Mouse (Mus musculus) spleen, postnatal 4 days (tissue): ENCODE data around the gene Oxct1.

Source experiments
- DNase-seq, 2 experiments: peaks; one replicate each; pipeline ENCODE4 v3.0.0; 2022; ENCODE audit warnings: low spot score in 2 of 2

Gene Oxct1

GRCm38 (mm10) chr15:4028960-4029359 lies 2.8 kb downstream of the Oxct1 start:
- DNase-seq = no peak

- no peak for DNase-seq
Measured at GRCm38 (mm10) chr15:4033168-4034004, 7.2 kb downstream of the Oxct1 start.

GRCm38 (mm10) chr15:4042423-4042822 lies 16.2 kb downstream of the Oxct1 start:
- DNase-seq = no peak

- no peak for DNase-seq
Measured at GRCm38 (mm10) chr15:4043032-4043471, 16.9 kb downstream of the Oxct1 start.

- DNase-seq = no peak
Measured at GRCm38 (mm10) chr15:4056627-4057026, 30.4 kb downstream of the Oxct1 start.

- DNase-seq = no peak
Measured at GRCm38 (mm10) chr15:4063574-4063973, 37.4 kb downstream of the Oxct1 start.

GRCm38 (mm10) chr15:4064013-4064412 lies 37.8 kb downstream of the Oxct1 start:
- no peak for DNase-seq

GRCm38 (mm10) chr15:4064694-4065093 lies 38.5 kb downstream of the Oxct1 start:
- DNase-seq = no peak

- no peak for DNase-seq
Measured at GRCm38 (mm10) chr15:4067273-4067990, 41.2 kb downstream of the Oxct1 start.

GRCm38 (mm10) chr15:4077978-4078377 lies 51.8 kb downstream of the Oxct1 start:
- no peak for DNase-seq

GRCm38 (mm10) chr15:4078785-4079184 lies 52.6 kb downstream of the Oxct1 start:
- no peak for DNase-seq

- DNase-seq = no peak
Measured at GRCm38 (mm10) chr15:4079425-4080189, 53.4 kb downstream of the Oxct1 start.

- DNase-seq = no peak
Measured at GRCm38 (mm10) chr15:4085600-4086384, 59.6 kb downstream of the Oxct1 start.

- DNase-seq = no peak
Measured at GRCm38 (mm10) chr15:4087446-4087845, 61.3 kb downstream of the Oxct1 start.

GRCm38 (mm10) chr15:4087914-4088313 lies 61.7 kb downstream of the Oxct1 start:
- DNase-seq = no peak

GRCm38 (mm10) chr15:4090601-4091000 lies 64.4 kb downstream of the Oxct1 start:
- DNase-seq = no peak

GRCm38 (mm10) chr15:4092586-4092985 lies 66.4 kb downstream of the Oxct1 start:
- no peak for DNase-seq

- no peak for DNase-seq
Measured at GRCm38 (mm10) chr15:4100341-4100921, 74.2 kb downstream of the Oxct1 start.

GRCm38 (mm10) chr15:4101025-4101424 lies 74.8 kb downstream of the Oxct1 start:
- DNase-seq = no peak

- no peak for DNase-seq
Measured at GRCm38 (mm10) chr15:4104319-4104718, 78.1 kb downstream of the Oxct1 start.

- DNase-seq = no peak
Measured at GRCm38 (mm10) chr15:4105498-4105897, 79.3 kb downstream of the Oxct1 start.
